Mouse (Mus musculus) limb, embryonic 10.5 days (tissue): ENCODE measurements around the gene Gpc6. TPM values are rescaled to one million over a fixed set of nuclear protein-coding genes. Genes with fewer than 3 reads are reported as not detected.

Experiments used
- DNase-seq: peaks from one replicate; pipeline ENCODE4 v3.0.0-alpha.2; 2017; ENCODE audit warnings: low spot score
- H3K27ac ChIP-seq: fragments of 300-500 bp; sonication (generic); 2 replicates; pipeline ENCODE4 v1.5.1; 2016; ENCODE audit warnings: mild to moderate bottlenecking
- H3K27me3 ChIP-seq: fragments of 300-500 bp; sonication (generic); 2 replicates; pipeline ENCODE4 v1.6.1; 2016; ENCODE audit warnings: low read depth, mild to moderate bottlenecking; ENCODE audit not compliant: poor library complexity, severe bottlenecking
- H3K36me3 ChIP-seq: fragments of 300-500 bp; sonication (generic); 2 replicates; pipeline ENCODE4 v1.6.1; 2016; ENCODE audit warnings: mild to moderate bottlenecking, moderate library complexity
- H3K4me1 ChIP-seq: fragments of 300-500 bp; sonication (generic); 2 replicates; pipeline ENCODE4 v1.6.1; 2016
- H3K4me3 ChIP-seq: fragments of 300-500 bp; sonication (generic); 2 replicates; pipeline ENCODE4 v1.5.1; 2016; ENCODE audit warnings: mild to moderate bottlenecking, moderate library complexity
- H3K9me3 ChIP-seq: fragments of 300-500 bp; sonication (generic); replicated peaks from 2 replicates; pipeline ENCODE4 v1.6.1; 2016; ENCODE audit warnings: mild to moderate bottlenecking
- WGBS: fragments of 180-500 bp; shearing (Covaris S2); methylation state at CpG from one replicate; pipeline ENCODE4 v1.1.7; 2016; 5-methylcytosine and 5-hydroxymethylcytosine counted together
- polyA plus RNA-seq: library from polyadenylated mRNA; unstranded; fragments of >200 nt; fragmentation: Nextera tagmentation; extraction: Ambion mirVana; gene quantifications from 2 replicates; pipeline ENCODE4 v1.2.1, GENCODE M21; 2016

Gene Gpc6
- polyA plus RNA-seq, 1 experiment from 2014 or later = 51.9 TPM

GRCm38 (mm10) chr14:117895539-117895912, 970.4 kb downstream of the Gpc6 start:
- DNase-seq = no peak
- Histone ChIP-seq H3K36me3 (no peaks in the 10 kb centered on the region), H3K4me3 (no peak overlapping the region), H3K9me3 (no peaks in the 10 kb centered on the region), H3K27me3 (no peaks in the 10 kb centered on the region), H3K4me1 (peaks cover 18% of the 10 kb centered on the region), H3K27ac (no peak overlapping the region)
- 89% methylated on average over 16 of the region's 16 CpGs for WGBS

- no peak overlapping the region for H3K4me3 ChIP-seq
- no peak for DNase-seq
- H3K27me3 ChIP-seq = no peaks in the 10 kb centered on the region
- no peaks in the 10 kb centered on the region for H3K9me3 ChIP-seq
- no peak overlapping the region for H3K27ac ChIP-seq
- H3K36me3 ChIP-seq = no peaks in the 10 kb centered on the region
- WGBS = 84% methylated on average over 9 of the region's 9 CpGs
- peaks cover 17% of the 10 kb centered on the region for H3K4me1 ChIP-seq
Measured at GRCm38 (mm10) chr14:117904300-117904699, 979.2 kb downstream of the Gpc6 start.

GRCm38 (mm10) chr14:117905701-117906100, 980.6 kb downstream of the Gpc6 start:
- Histone ChIP-seq H3K36me3 (no peaks in the 10 kb centered on the region), H3K27me3 (no peaks in the 10 kb centered on the region), H3K4me1 (peaks cover 17% of the 10 kb centered on the region), H3K4me3 (no peak overlapping the region), H3K27ac (peak overlapping the region; percentile 30; the same call in 1 of the 2 replicates), H3K9me3 (no peaks in the 10 kb centered on the region)
- DNase-seq = no peak
- WGBS = 54% methylated on average over 10 of the region's 10 CpGs

- H3K36me3 ChIP-seq = no peaks in the 10 kb centered on the region
- 0 out of 2 replicates have a peak overlapping the region, but pooled peaks have one; percentile 30 for H3K27ac ChIP-seq
- no peak for DNase-seq
- peaks cover 17% of the 10 kb centered on the region for H3K4me1 ChIP-seq
- 61% methylated on average over 5 of the region's 5 CpGs for WGBS
- H3K27me3 ChIP-seq = no peaks in the 10 kb centered on the region
- no peaks in the 10 kb centered on the region for H3K9me3 ChIP-seq
- H3K4me3 ChIP-seq = no peak overlapping the region
Measured at GRCm38 (mm10) chr14:117906361-117906760, 981.2 kb downstream of the Gpc6 start.

- H3K36me3 ChIP-seq = no peaks in the 10 kb centered on the region
- H3K27ac ChIP-seq = no peak overlapping the region
- H3K4me1 ChIP-seq = peaks cover 17% of the 10 kb centered on the region
- H3K27me3 ChIP-seq = no peaks in the 10 kb centered on the region
- no peak for DNase-seq
- no peak overlapping the region for H3K4me3 ChIP-seq
- no peaks in the 10 kb centered on the region for H3K9me3 ChIP-seq
- 57% methylated on average over 8 of the region's 8 CpGs for WGBS
Measured at GRCm38 (mm10) chr14:117908231-117908920, 983.3 kb downstream of the Gpc6 start.

- Histone ChIP-seq H3K4me3 (no peak overlapping the region), H3K27me3 (no peaks in the 10 kb centered on the region), H3K27ac (no peak overlapping the region), H3K4me1 (peaks cover 17% of the 10 kb centered on the region), H3K36me3 (no peaks in the 10 kb centered on the region), H3K9me3 (no peaks in the 10 kb centered on the region)
- 95% methylated on average over 4 of the region's 4 CpGs for WGBS
- DNase-seq = no peak
Measured at GRCm38 (mm10) chr14:117909046-117909445, 983.9 kb downstream of the Gpc6 start.

GRCm38 (mm10) chr14:117910323-117910722, 985.2 kb downstream of the Gpc6 start:
- Histone ChIP-seq H3K36me3 (no peaks in the 10 kb centered on the region), H3K4me1 (peaks cover 16% of the 10 kb centered on the region), H3K9me3 (no peaks in the 10 kb centered on the region), H3K27me3 (no peaks in the 10 kb centered on the region), H3K4me3 (no peak overlapping the region), H3K27ac (no peak overlapping the region)
- no peak for DNase-seq
- WGBS = 27% methylated on average over 7 of the region's 7 CpGs

- no peak overlapping the region for H3K27ac ChIP-seq
- DNase-seq = no peak
- H3K27me3 ChIP-seq = no peaks in the 10 kb centered on the region
- H3K4me3 ChIP-seq = no peak overlapping the region
- 91% methylated on average over 10 of the region's 10 CpGs for WGBS
- peaks cover 9% of the 10 kb centered on the region for H3K4me1 ChIP-seq
- no peaks in the 10 kb centered on the region for H3K9me3 ChIP-seq
- no peaks in the 10 kb centered on the region for H3K36me3 ChIP-seq
Measured at GRCm38 (mm10) chr14:117912624-117913270, 987.6 kb downstream of the Gpc6 start.

- Histone ChIP-seq H3K27ac (no peak overlapping the region), H3K9me3 (no peaks in the 10 kb centered on the region), H3K36me3 (no peaks in the 10 kb centered on the region), H3K4me3 (no peak overlapping the region), H3K27me3 (no peaks in the 10 kb centered on the region), H3K4me1 (peaks cover 16% of the 10 kb centered on the region)
- DNase-seq = no peak
- WGBS = 68% methylated on average over 8 of the region's 8 CpGs
Measured at GRCm38 (mm10) chr14:117916577-117916976, 991.5 kb downstream of the Gpc6 start.

GRCm38 (mm10) chr14:117918724-117919123, 993.6 kb downstream of the Gpc6 start:
- WGBS = 94% methylated on average over 10 of the region's 10 CpGs
- Histone ChIP-seq H3K36me3 (no peaks in the 10 kb centered on the region), H3K9me3 (no peaks in the 10 kb centered on the region), H3K4me3 (no peak overlapping the region), H3K4me1 (peaks cover 29% of the 10 kb centered on the region), H3K27me3 (no peaks in the 10 kb centered on the region), H3K27ac (no peak overlapping the region)
- no peak for DNase-seq

- Histone ChIP-seq H3K27ac (no peak overlapping the region), H3K4me3 (no peak overlapping the region), H3K27me3 (no peaks in the 10 kb centered on the region), H3K9me3 (no peaks in the 10 kb centered on the region), H3K36me3 (no peaks in the 10 kb centered on the region), H3K4me1 (peaks cover 35% of the 10 kb centered on the region)
- DNase-seq = no peak
- 91% methylated on average over 5 of the region's 5 CpGs for WGBS
Measured at GRCm38 (mm10) chr14:117919612-117920011, 994.5 kb downstream of the Gpc6 start.

GRCm38 (mm10) chr14:117921393-117922014, 996.4 kb downstream of the Gpc6 start:
- DNase-seq = peak; percentile 62
- H3K27ac ChIP-seq = peak overlapping the region; percentile 56
- WGBS = 42% methylated on average over 18 of the region's 18 CpGs

GRCm38 (mm10) chr14:117923667-117924066, 998.6 kb downstream of the Gpc6 start:
- Histone ChIP-seq H3K4me3 (no peak overlapping the region), H3K36me3 (no peaks in the 10 kb centered on the region), H3K27ac (no peak overlapping the region), H3K27me3 (no peaks in the 10 kb centered on the region), H3K9me3 (no peaks in the 10 kb centered on the region), H3K4me1 (peaks cover 32% of the 10 kb centered on the region)
- WGBS = 72% methylated on average over 8 of the region's 8 CpGs
- DNase-seq = no peak

More at GRCm38 (mm10) chr14:117921393-117922014, 996.4 kb downstream of the Gpc6 start:
- Histone ChIP-seq H3K4me1 (peaks cover 35% of the 10 kb centered on the region), H3K36me3 (no peaks in the 10 kb centered on the region), H3K4me3 (no peak overlapping the region), H3K9me3 (no peaks in the 10 kb centered on the region), H3K27me3 (no peaks in the 10 kb centered on the region)
